Mouse (Mus musculus): ENCODE data around the gene Gm21983.
A peak's percentile ranks its signal among the peaks of the same experiment; 100 is the strongest.

Gene Gm21983

DNA sequence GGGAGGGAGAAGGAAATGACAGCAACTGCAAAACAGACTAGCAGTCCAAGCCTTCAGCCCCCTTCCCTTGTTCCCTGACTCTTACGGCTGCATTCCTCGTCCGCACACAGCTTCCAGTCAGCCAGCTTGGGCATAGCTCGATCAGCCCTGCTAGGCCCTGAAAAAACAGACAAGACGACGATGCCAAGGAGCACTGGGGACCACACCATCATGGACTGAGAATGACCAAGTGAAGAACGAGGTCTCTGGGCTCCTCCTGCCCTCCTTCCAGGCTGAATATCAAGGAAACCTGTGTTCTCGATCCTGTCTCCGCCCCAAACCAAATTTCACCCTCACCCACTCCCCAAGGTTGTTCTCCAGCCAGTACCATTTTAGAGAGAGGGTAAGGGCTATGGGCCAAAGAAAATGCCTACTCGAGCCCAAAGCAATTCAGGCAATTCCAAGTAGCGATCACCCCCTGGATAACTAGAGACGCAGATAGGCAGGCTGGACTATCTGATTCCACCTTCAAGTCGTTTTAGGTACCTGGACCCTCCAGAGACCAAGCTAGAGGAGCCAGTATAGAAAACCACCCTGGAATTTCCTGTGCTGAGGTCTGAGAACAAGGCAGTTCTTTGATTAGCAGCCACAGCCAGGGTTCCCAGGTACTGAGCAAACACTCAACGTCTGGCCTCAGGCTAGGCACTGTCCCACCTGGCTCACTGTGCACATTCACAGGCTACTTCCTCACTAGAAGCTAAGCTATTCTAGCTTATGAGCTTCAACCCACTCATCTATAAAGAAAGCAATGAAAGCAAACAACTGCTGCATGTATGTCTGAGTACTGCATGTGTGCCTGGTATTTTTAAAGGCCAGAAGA lies at the start of gene Gm21983, which contains the start of gene Mia:
Gene Gm21983 (minus strand): TSS at position 250 of the 859 bp plus-strand sequence.
Gene Mia (minus strand): TSS at position 321 of the 859 bp plus-strand sequence.
- no peak for DNase-seq (ENCODE audit: low spot score)

DNA sequence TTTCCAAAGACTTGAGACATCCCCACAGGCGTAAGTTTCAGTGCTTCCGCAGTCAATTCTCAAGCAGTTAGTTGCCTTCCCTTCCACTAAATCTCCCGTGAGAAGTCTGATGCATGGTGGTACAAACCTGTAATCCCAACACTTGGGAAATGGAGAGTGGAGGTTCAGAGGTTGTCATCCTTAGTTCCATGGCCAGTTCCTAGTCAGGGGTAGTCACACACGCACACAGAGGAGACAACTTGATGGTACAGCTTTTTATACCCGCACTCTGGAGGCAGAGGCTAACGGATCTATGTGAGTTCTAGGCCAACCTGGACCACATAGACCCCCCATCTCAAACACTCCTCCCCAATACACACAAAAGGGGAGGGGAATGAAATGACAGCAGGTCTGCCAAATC lies 48.0 kb upstream of the Gm21983 start:
- no peak for DNase-seq (ENCODE audit: low spot score)

DNA sequence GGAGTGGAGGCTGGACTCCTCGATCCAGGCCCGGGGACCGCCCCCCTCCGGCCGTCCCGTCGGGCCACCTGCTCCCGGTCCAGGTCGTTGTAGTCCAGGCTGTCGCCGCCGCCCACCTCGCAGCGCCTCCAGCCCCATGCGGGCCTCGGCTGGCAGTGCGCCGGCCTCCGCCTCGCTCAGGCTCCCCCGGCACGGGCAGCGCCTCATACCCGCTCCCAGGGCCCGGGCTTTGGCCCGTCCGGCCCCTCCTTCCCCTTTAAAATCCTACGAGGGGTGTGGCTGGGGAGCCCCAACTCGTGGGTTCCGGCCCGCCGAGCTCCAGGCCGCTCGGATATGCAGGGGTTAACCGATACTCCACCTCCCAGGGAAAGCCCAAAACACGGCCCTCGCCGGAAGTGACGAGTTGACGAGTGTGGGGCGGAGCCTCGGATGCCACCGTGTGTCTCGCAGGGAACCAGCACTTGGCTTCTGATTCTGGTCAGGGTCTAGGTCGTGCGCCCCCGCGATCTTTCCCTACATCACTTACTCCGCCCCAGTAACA lies 47.5 kb upstream of the Gm21983 start, which contains the start of gene Itpkc:
Gene Itpkc (minus strand): TSS at position 381 of the 541 bp plus-strand sequence.
- peak; percentile 75 for DNase-seq (ENCODE audit: low spot score)

DNA sequence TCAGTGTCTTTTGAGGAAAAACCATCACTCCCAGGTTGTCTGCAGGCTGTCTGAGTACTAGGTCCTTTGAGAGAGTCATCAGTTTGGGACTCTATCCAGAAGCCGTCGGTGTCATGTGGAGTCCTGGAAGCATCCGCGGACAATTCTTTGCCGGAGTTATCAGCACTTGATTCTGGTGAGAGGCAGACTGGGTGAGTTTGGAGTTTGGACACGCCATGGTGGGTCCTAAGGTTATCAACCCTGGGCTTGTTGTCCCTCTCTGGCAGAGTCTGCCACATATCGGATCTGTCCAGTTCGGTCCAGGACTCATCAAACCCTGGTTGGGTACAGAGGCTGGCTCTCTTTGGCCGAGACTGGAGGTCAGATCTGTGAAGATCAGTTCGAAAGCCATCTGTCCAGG lies 46.8 kb upstream of the Gm21983 start:
- DNase-seq (ENCODE audit: low spot score): no peak

DNA sequence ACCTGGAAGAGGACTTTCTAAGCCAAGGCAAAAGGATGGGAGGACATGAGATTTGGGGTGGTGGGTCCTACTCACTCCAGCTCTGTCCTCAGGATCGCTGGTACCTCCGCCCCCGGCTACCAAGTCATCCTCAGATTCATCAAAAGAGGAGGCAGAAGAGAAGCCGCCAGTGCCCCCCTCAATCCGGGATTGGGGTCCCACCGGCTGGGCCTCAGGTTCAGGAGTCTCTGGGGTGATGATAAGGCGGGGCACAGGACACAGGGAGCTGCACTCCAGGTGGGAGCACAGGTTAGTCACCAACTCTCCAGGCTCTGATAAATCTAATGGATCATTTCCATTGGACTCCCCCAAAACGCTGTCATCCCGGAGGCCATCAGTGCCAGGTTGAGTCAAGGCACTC lies 46.4 kb upstream of the Gm21983 start:
- no peak for DNase-seq (ENCODE audit: low spot score)

DNA sequence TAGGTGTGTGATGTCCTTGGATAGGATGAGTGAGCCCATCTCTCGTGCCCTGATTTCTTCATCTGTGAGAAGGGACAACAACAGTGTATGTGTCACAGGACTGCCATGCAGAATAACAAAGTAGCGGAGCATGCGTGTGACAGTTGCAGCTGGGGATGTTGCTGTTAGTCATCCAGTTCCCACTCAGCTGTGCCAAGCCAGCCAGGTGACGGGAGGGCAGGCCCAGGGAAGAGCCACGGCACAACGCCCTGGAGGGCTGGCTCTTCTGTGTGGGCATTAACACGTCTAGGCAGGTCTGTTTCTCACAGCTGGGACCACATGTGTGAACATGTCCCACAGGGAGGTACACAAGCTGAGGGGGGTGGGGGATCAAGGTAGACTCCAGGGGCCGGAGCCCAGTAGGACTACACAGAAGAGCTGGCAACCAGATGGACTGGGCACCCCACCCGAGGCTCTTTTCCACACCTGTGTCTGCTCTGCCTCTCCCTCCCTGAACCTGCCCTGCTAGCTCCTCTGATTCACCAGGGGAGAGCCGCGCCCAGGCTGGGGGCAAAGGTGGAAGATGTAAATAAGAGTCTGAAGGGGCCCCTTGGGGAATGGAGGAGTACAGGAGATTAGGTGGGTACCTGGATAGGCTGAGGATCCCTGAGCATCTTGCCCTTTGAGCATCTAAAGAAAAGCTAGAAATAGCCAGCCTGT lies 44.1 kb upstream of the Gm21983 start:
- no peak for DNase-seq (ENCODE audit: low spot score)

DNA sequence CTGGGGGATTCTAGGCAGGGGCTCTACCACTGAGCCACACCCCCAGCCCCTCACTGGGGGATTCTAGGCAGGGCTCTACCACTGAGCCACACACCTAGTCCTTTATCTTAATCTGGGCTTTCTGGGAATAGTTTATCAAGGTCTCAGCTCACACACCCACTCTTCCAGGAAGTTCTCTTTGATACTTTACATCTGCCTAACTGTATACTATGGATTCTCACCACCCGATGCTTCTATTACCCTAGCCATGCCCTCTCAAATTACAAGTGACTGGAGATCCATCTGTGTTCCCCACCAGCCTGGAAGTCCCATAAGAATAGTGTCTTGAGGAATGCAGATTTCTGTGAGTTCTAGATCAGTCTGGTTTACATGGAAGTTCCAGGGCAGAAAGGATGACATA lies 41.7 kb upstream of the Gm21983 start:
- DNase-seq (ENCODE audit: low spot score): no peak

DNA sequence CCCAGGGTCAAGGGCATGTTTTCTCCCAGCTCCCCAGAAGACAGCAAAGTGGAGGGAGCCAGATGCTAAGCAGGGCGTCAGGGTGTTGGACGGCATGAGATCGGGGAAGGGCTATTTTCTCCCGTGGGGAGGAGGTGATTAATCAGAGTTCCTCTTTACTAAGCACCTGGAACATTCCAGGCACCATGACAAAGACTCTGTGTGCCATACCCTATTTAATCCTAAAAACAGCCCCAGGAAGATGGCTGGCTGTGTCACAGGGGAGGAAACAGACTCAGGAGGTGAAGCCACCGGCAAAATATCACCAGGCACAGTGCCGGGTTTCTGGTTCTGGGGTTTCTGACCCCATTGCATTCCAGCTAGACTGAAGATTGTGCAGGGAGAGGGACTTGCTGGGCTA lies 41.1 kb upstream of the Gm21983 start:
- DNase-seq (ENCODE audit: low spot score): no peak

DNA sequence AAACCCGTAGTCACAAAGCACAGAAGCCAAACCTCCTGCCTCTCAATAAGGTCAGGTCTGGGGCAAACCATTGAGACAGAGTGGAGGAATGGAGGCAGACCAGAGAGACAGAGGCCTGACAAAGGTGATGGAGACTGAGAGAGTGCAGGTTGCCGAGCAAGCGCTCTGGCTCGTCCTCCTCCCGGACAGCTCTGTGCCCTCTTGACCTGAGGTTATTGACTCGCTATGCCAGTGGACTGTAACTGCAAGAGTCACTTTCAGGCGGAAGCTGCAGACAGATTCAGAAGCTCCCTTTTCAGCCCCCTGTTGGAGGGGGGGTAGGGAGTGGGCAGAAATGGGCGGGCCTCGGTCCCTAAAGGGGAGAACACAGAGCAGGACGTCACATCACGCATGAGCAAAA lies 39.1 kb upstream of the Gm21983 start:
- DNase-seq (ENCODE audit: low spot score): no peak

DNA sequence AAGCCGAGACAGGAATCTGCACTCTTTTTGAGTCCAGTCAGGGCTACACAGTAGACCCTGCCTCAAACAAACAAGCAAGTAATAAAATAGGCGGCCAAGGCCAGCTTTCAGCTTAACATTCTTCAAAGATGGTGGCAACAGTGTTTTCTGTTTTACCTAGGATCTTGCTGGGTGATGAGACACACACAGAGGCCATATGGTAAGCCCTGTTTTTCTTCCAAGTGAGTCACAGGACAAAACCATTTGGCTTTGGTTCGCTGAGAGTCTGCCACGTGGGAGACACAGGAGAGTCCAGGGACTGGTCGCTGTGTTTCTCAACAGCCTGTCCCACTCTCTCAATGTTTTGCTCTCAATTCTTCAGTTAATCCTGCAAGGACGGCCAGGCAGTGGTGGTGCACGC lies 37.7 kb upstream of the Gm21983 start:
- no peak for DNase-seq (ENCODE audit: low spot score)

DNA sequence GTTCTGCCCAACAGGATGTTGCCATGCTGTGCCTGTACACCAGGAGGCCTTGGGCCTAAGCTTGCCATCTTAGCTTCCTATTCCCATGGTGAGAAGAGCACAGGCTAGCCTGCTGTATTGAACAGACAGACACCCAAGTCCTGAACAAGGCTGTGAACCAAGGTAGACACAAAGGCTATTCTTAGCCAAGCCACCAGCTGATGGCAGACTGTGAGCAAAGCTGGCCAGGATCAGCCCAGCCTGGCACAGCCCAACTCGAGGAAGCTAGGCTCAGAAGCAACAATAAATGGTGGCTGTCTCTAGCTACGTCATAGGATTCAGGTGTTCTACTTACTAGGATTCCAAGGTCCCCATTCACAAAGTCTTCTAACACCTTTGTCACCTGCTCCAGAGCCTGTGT lies 31.7 kb upstream of the Gm21983 start:
- DNase-seq (ENCODE audit: low spot score): no peak

DNA sequence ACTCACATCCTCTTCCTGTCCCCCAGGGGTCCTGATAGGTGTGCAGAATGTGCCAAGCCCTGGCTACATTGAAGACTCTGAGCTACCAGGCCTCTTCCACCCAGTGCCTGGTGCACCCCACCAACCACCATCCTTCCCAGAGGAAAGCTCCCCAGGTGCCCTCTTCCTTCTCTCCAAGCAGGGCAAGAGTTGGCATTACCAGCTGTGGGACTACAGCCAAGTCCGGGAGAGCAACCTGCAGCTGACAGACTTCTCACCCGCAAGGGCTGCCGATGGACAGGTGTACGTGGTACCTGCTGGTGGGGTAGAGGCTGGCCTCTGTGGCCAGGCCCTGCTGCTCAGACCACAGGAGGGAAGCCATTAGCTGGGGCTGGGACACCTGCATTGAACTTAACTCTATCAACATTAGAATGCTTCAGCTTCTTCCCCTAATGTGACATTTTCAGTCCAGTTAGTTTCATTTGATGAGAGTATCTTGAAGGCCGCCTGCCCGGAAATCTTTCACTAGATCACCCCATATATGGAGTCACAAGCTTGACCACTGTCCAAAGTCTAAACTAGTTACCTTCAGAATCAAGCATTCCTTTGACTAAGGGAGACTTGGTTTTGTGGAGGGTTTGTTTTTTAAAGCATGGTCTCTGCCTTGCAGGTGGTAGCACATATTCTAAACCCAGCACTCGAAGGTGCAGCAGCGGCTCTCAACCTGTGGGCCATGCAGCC lies 23.0 kb upstream of the Gm21983 start:
- DNase-seq (ENCODE audit: low spot score): no peak

DNA sequence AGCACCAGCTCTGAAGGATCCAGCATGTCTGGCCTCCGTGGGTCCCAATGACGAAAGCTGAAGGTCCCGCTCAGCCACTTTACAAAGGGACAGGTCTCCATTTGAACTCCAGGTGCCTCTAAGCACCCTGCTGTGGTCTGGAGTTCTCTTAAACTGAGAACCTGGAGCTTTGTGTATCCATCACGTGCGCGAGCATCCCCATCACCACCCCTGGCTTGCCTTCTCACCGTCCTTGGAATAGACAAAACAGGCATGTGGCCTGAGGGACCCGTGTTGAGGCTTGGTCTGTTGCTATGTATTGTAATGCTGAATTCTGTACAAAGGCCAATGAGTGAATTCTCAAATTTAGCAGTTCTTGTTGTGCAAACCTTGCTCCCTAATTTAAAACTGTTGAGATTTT lies 17.9 kb upstream of the Gm21983 start:
- DNase-seq (ENCODE audit: low spot score): no peak

DNA sequence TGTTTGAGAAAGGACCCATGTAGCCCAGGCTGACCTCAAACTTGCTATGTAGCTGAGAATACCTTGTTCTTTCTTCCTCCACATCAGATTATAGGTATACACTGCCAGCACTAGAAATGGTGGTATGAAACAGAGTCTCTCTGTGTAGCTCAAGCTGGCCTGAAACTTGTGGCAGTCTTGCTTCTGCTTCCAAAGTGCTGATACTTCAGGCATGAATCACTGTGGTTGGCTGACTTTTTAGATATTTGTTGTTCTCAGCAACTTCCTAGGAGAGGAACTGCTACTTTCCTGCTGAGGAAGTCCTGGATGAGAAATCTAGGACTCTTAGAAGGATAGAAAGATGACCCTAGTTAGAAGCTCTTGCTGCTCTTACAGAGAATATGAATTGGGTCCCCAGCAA lies 17.5 kb upstream of the Gm21983 start:
- DNase-seq (ENCODE audit: low spot score): no peak

DNA sequence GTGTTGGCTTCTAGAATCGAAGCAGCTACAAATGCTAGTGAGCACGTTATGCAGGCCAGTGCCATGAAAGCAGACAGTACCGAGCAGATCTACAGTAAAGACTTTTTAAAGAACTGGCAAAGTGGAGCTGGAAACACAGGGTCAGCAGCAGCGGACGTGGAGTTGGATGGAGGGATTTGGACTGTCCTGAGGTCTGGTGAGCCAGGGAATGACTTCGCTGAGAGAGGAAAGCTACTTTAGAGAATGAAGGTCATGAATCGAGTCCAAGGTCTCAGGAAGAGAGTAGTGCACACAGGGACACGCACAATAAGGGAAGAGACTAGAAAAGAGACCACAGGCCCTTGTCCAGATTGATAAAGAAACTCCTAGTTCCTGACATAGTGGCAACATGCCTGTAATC lies 16.7 kb upstream of the Gm21983 start:
- DNase-seq (ENCODE audit: low spot score): no peak

DNA sequence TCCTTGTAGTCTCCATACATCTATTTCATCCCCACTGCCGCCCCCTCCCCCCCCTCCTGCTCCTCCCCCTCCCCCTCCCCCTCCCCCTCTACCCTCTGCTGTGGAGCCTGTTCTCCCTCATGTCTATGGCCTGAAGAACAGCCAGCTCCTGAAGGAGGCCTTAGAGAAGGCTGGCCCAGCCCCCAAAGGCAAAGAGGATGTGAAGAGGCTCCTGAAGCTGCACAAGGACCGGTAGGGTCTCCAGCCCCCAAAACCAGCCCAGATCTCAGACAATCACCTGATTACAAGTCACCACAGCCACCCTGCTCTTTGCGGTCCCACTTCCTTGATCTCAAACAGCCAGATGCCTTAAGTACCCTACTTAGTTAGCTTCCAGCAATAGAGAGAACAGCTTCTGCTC lies 16.2 kb upstream of the Gm21983 start:
- no peak for DNase-seq (ENCODE audit: low spot score)

DNA sequence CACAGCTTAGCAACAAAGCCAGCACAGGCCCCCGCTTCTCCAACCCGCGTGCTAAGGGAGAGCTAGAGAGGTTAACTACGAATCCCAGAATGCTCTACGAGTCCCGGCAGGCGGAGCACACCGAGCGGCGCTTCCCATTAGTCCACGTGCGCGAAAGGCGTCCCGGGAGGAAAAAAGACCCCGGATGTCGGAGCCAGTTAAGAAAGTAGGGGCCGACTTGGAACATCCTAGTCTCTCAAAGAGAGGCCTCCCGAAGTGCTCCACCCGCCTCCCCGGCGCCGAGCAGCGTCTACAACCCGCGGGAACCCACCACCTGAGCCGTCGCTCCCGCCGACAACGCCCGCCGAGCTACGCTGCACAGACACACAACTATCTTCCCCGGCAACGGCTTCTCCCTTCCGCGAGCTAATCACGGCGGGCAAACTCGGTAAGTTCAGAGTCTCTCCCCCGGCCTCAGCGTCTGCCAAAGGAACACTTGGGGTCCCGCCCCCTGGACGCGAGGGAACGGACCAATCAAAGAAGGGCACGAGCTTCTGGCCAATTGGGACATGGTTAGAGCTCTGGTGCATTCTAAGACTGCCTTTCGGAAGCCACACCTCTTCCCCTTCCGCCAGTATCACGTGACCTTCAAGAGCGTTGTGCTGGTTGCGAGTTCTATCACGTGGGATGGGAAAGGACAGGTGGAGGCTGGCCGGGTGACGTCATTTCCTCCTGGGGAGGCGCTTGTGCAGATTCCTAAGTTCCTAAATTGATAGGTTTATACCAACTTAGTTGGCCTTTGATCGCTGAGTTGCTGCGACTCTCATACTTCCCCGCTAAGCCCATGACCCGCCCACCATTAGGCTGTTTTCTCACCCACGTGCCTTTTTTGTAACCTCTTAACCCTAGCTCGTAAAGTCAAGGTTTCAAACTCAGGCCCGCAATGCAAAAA lies 15.1 kb upstream of the Gm21983 start, which contains the start of the genes BC024978 and Snrpa:
Gene BC024978 (plus strand): TSS at position 101 of the 931 bp plus-strand sequence.
Gene Snrpa (minus strand): TSS at position 591 of the 931 bp plus-strand sequence.
- DNase-seq (ENCODE audit: low spot score): peak; percentile 84

DNA sequence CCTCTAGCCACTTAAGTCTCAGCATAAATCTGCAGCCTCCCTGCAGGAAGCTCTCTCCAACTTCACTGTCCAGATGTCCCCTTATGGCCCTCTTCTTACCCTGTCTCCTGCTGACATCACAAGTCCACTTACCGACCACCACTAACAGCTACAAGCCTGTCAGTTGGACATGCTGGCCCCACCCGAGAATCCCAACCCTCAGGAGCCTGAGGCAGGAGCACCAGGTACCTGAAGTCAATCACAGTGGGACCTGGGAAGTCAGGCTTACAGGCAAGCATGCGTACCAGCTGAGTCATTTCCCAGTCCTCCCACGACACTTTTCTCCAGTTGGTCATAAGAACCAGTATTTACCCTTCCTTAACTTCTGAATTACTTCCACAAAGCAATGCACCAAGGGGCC lies 12.8 kb upstream of the Gm21983 start:
- no peak for DNase-seq (ENCODE audit: low spot score)

DNA sequence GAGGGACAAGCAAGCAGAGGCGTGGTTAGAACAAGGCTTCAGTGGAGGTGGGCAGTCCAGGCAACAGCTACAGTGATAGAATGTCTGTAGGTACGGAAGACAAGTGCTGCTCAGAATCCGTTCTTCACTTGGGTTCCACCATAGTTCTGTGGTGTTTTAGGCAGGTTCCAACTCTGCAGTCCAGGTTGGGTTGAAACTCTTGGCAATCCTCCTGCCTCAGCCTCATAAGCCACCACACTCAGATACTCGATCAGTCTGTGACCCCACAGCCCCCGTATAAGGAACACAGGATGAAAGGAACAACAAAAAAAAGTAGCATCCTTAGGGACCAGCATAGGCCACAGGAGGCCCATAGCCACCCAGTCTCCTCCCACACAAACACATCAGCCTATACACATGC lies 11.5 kb upstream of the Gm21983 start:
- DNase-seq (ENCODE audit: low spot score): no peak

DNA sequence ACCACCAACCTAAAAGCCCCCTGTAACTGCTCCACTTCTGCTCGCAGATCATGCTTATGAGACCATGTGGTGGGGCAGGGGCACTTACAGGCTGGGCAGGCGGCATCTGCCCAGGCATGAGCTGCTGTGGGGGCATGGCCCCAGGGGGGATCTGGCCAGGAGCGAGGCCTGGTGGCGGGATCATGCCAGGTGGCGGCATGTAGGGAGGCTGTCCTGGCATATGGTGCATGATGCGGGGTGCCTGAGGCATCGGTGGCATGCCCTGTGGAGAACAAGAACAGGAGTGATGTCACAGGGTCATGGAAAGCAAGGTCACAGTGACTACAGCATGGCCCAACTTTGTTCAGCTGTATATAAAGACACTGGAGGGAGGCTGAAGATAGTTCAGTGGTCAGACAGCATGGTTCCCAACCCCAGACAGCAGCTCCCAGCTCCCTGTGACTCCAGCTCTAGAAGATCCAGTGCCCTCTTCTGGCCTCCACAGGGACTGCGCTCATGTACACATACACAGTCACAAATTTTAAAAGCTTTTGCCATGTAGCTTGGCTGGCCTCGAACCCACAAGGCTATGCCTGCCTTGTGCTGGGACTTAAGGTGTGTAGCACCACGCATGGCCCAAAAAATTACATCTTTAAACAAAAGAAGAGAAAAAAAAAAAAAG lies 8.5 kb upstream of the Gm21983 start:
- no peak for DNase-seq (ENCODE audit: low spot score)

DNA sequence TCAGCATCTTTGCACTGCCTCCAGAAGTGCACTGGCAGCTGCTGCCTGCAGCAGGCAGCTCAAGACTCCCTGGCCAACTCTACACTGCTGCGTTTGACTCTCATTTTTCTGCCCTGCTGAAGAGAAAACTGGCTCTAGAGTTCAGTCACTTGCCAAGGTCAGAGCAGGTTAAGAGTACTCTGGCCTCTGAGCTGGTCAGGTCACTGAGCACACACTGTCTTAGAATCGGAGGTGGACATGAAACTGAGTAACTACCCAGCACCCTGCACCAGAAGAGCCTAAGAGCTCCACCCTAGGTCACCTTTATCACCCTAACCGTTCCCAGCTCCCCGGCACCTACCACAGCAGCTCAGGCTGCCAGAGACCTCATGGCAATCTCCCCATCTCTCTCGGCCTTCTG lies 5.1 kb upstream of the Gm21983 start:
- no peak for DNase-seq (ENCODE audit: low spot score)

All from ovary, postnatal 10 days (tissue).